Mouse (Mus musculus) CH12.LX (cell line): ENCODE results near the gene Gm11042. TPM values are rescaled to one million over a fixed set of nuclear protein-coding genes. Genes with fewer than 3 reads are reported as not detected.
A peak's percentile ranks its signal among the peaks of the same experiment; 100 is the strongest.

ENCODE experiments used
- DNase-seq: peaks from one replicate; pipeline ENCODE4 v3.0.0-alpha.2; 2013; ENCODE audit errors: extremely low read depth
- H3K27ac ChIP-seq: 2 replicates; pipeline ENCODE4 v1.5.1; 2012; ENCODE audit warnings: low read depth, mild to moderate bottlenecking, control low read depth, moderate library complexity; ENCODE audit not compliant: insufficient read depth
- H3K27me3 ChIP-seq: replicated peaks from 2 replicates; pipeline ENCODE3; 2012; ENCODE audit warnings: inconsistent platforms
- H3K36me3 ChIP-seq, 2 experiments: replicated peaks in 1 of 2; 2 replicates each; pipeline versions ENCODE3 to v1.6.1; 2012; ENCODE audit warnings: inconsistent platforms in 1 of 2, low read length in 1 of 2, mild to moderate bottlenecking in 1 of 2, mixed read lengths in 1 of 2, moderate library complexity in 1 of 2; ENCODE audit not compliant: control insufficient read depth in 1 of 2, insufficient read depth in 1 of 2
- H3K4me1 ChIP-seq, 2 experiments: 2 replicates each; pipeline ENCODE4 v1.6.1; 2012; ENCODE audit warnings: inconsistent platforms in 1 of 2, moderate library complexity in 1 of 2; ENCODE audit not compliant: insufficient read depth in 2 of 2, control insufficient read depth in 1 of 2
- H3K4me2 ChIP-seq: 2 replicates; pipeline ENCODE4 v1.6.1; 2012; ENCODE audit warnings: low read depth, mild to moderate bottlenecking, control low read depth; ENCODE audit not compliant: poor library complexity, insufficient read depth, severe bottlenecking
- H3K4me3 ChIP-seq, 3 experiments: fragments of 150-350 bp in 1 of 3; sonication (generic) in 1 of 3; replicated peaks in 1 of 3; 2 replicates each; pipeline versions ENCODE3 to v1.5.1; 2011 to 2012; ENCODE audit warnings: low read depth in 2 of 3, low read length in 2 of 3, mild to moderate bottlenecking in 2 of 3, moderate library complexity in 2 of 3, control low read depth in 1 of 3, improper control_type of control experiment in 1 of 3, inconsistent platforms in 1 of 3, mixed read lengths in 1 of 3; ENCODE audit not compliant: poor library complexity in 1 of 3
- H3K79me2 ChIP-seq: replicated peaks from 2 replicates; pipeline ENCODE4 v1.6.1; 2012; ENCODE audit warnings: mild to moderate bottlenecking, moderate library complexity; ENCODE audit not compliant: control insufficient read depth, poor library complexity, insufficient read depth, severe bottlenecking; ENCODE audit errors: extremely low read depth
- H3K9ac ChIP-seq: 2 replicates; pipeline ENCODE4 v1.6.1; 2012; ENCODE audit warnings: low read depth, mild to moderate bottlenecking, control low read depth, moderate library complexity; ENCODE audit not compliant: insufficient read depth
- H3K9me3 ChIP-seq: replicated peaks from 2 replicates; pipeline ENCODE3; 2012; ENCODE audit warnings: low read length, inconsistent platforms, mixed read lengths
- BHLHE40 ChIP-seq: IDR thresholded peaks from 2 replicates; pipeline ENCODE4 v1.6.1; 2011; ENCODE audit warnings: mild to moderate bottlenecking, low read depth, low read length, improper control_type of control experiment
- CHD1 ChIP-seq: IDR thresholded peaks from 2 replicates; pipeline ENCODE4 v1.6.1; 2012; ENCODE audit warnings: low read depth, low read length, improper control_type of control experiment, inconsistent platforms
- CTCF ChIP-seq, 2 experiments: IDR thresholded peaks in 1 of 2; conservative IDR thresholded peaks in 1 of 2; 2 replicates each; pipeline ENCODE4 v1.5.1; 2011 to 2012; ENCODE audit warnings: low read depth in 2 of 2, low read length in 2 of 2, improper control_type of control experiment in 1 of 2, inconsistent platforms in 1 of 2, mild to moderate bottlenecking in 1 of 2, moderate library complexity in 1 of 2
- ETS1 ChIP-seq: conservative IDR thresholded peaks from 2 replicates; pipeline ENCODE4 v1.6.1; 2012; ENCODE audit warnings: low read depth, mild to moderate bottlenecking, inconsistent platforms, low read length, improper control_type of control experiment, moderate library complexity
- HCFC1 ChIP-seq: IDR thresholded peaks from 2 replicates; pipeline ENCODE4 v1.6.1; 2012; ENCODE audit warnings: low read depth, mild to moderate bottlenecking, inconsistent platforms, low read length, improper control_type of control experiment
- IRF4 ChIP-seq: IDR thresholded peaks from 2 replicates; pipeline ENCODE4 v1.6.1; 2014; ENCODE audit warnings: low read depth, mild to moderate bottlenecking, inconsistent platforms, low read length, improper control_type of control experiment
- JUN ChIP-seq: IDR thresholded peaks from 2 replicates; pipeline ENCODE4 v1.6.1; 2011; ENCODE audit warnings: low read depth, mild to moderate bottlenecking, low read length, improper control_type of control experiment, moderate library complexity; ENCODE audit not compliant: insufficient read depth
- KAT2A ChIP-seq: IDR thresholded peaks from 2 replicates; pipeline ENCODE4 v1.6.1; 2012; ENCODE audit warnings: low read length, improper control_type of control experiment, inconsistent platforms; ENCODE audit not compliant: insufficient replicate concordance
- MAFK ChIP-seq: IDR thresholded peaks from 2 replicates; pipeline ENCODE4 v1.6.1; 2011; ENCODE audit warnings: low read length, improper control_type of control experiment; ENCODE audit not compliant: insufficient replicate concordance
- MAX ChIP-seq: IDR thresholded peaks from 2 replicates; pipeline ENCODE4 v1.6.1; 2011; ENCODE audit warnings: low read length, improper control_type of control experiment
- MAZ ChIP-seq: IDR thresholded peaks from 2 replicates; pipeline ENCODE4 v1.6.1; 2012; ENCODE audit warnings: low read depth, mild to moderate bottlenecking, inconsistent platforms, low read length, improper control_type of control experiment, moderate library complexity
- MXI1 ChIP-seq: IDR thresholded peaks from 2 replicates; pipeline ENCODE4 v1.6.1; 2011; ENCODE audit warnings: mild to moderate bottlenecking, low read depth, low read length, improper control_type of control experiment
- NELFE ChIP-seq: IDR thresholded peaks from 2 replicates; pipeline ENCODE4 v1.6.1; 2011; ENCODE audit warnings: low read depth, low read length, improper control_type of control experiment
- NRF1 ChIP-seq: IDR thresholded peaks from 2 replicates; pipeline ENCODE4 v1.6.1; 2014; ENCODE audit warnings: low read depth, mild to moderate bottlenecking, inconsistent platforms, low read length, improper control_type of control experiment, moderate library complexity
- POLR2A ChIP-seq: IDR thresholded peaks from 2 replicates; pipeline ENCODE4 v1.6.1; 2011; ENCODE audit warnings: low read depth, mild to moderate bottlenecking, improper control_type of control experiment, low read length
- RAD21 ChIP-seq: IDR thresholded peaks from 2 replicates; pipeline ENCODE4 v1.6.1; 2011; ENCODE audit warnings: low read depth, mild to moderate bottlenecking, low read length, improper control_type of control experiment, moderate library complexity
- TBP ChIP-seq: conservative IDR thresholded peaks from 2 replicates; pipeline ENCODE4 v1.6.1; 2011; ENCODE audit warnings: low read depth, low read length, improper control_type of control experiment
- UBTF ChIP-seq: IDR thresholded peaks from 2 replicates; pipeline ENCODE4 v1.6.1; 2012; ENCODE audit warnings: low read depth, mild to moderate bottlenecking, inconsistent platforms, low read length, improper control_type of control experiment, moderate library complexity
- ZC3H11A ChIP-seq: IDR thresholded peaks from 2 replicates; pipeline ENCODE4 v1.6.1; 2012; ENCODE audit warnings: low read depth, mild to moderate bottlenecking, inconsistent platforms, low read length, improper control_type of control experiment
- ZKSCAN1 ChIP-seq: IDR thresholded peaks from 2 replicates; pipeline ENCODE4 v1.6.1; 2012; ENCODE audit warnings: low read depth, inconsistent platforms, low read length, improper control_type of control experiment, borderline replicate concordance
- ZNF384 ChIP-seq: IDR thresholded peaks from 2 replicates; pipeline ENCODE4 v1.6.1; 2012; ENCODE audit warnings: low read depth, low read length, improper control_type of control experiment, inconsistent platforms
- dilution Hi-C: fragments of 300-500 bp; cut with MboI; formaldehyde crosslinking; loops from 2 replicates; pipeline ENCODE4 v1.14.3; 2020; ENCODE audit warnings: low sequenced_read_pairs; ENCODE audit not compliant: extremely low pct_unique_long_range_greater_than_20kb, extremely low pct_ligation_motif_present
- in situ Hi-C: fragments of 300-500 bp; cut with MboI; formaldehyde crosslinking; loops from 3 replicates; pipeline ENCODE4 v1.14.3; 2019; ENCODE audit warnings: low sequenced_read_pairs, low pct_ligation_motif_present, low pct_unique_long_range_greater_than_20kb, mixed read lengths
- polyA plus RNA-seq: library from polyadenylated mRNA; unstranded; fragments of >175 nt; gene quantifications from 2 replicates; pipeline ENCODE4 v1.2.1, GENCODE M21; 2012; ENCODE audit warnings: low read depth; ENCODE audit not compliant: insufficient read length
- total RNA-seq, 2 experiments: library from RNA; depleted of rRNA; stranded (reverse); fragments of 300-350 nt in 1 of 2; fragments of >200 nt in 1 of 2; gene quantifications; 2 replicates each; pipeline ENCODE4 v1.2.3; 2012 to 2014

Gene Gm11042
- total and polyA plus RNA-seq, 3 experiments, result not detected

DNA sequence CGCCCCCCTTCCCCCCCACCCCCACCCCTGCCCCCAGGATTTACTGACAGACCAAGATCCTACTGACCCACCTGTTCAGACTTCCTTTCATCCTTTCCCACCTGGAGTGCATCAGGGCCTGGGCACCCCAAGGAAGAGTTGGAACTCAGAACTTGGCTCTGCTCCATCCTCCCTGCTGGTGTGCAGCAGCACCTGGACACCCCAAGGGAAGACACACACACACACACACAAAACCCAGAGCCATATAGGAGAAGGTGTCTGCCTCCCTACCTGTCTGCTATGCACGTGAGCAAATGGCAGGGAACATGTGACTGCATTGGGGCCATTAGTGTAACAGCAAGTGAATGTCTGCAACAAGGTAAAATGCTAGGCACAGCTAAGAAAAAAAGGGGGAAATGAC, 973 bp downstream of the Gm11042 start:
- Histone ChIP-seq H3K36me3 (no peaks in the 10 kb centered on the region), H3K27me3 (no peaks in the 10 kb centered on the region), H3K9me3 (no peaks in the 10 kb centered on the region), H3K9ac (no peak overlapping the region), H3K4me1 (peaks cover 3% of the 10 kb centered on the region in 2 experiments; a peak in 3 of 4 replicates), H3K4me3 (no peak overlapping the region), H3K27ac (no peak overlapping the region), H3K79me2 (no peaks in the 10 kb centered on the region), H3K4me2 (no peak overlapping the region)
- dilution Hi-C loops, result no loop called here
- TF ChIP-seq BHLHE40 (peak; percentile 29; the same call in 1 of the 2 replicates), MAZ (no peak)
- in situ Hi-C loops, result loop anchor here (10.0 kb wide), 1 partner anchor 1080 kb away; no protein-coding TSS in a partner anchor
- DNase-seq, result no peak

DNA sequence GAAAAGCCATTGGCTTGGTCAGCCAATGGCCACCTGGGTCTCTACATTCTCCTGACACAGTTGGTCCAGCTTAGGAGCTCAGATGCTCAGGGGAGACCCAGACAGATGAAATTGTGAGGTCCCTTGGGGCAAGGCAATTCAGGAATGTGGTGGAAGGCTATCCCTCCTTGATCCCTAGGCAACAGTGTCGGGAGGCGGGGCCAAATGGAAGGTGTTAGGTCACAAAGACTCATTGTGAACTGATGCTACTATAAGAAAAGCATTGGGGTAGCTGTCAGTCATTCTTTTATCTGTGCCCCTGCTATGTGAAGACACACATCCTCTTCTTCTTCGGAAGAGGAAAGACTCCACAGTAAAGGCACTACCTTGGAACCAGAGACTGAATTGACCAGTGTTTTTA, 3.6 kb downstream of the Gm11042 start:
- Histone ChIP-seq H3K4me2 (no peak overlapping the region), H3K79me2 (no peaks in the 10 kb centered on the region), H3K27me3 (no peaks in the 10 kb centered on the region), H3K9me3 (no peaks in the 10 kb centered on the region), H3K9ac (no peak overlapping the region), H3K4me3 (no peak overlapping the region), H3K4me1 (peaks cover 0 to 3% of the 10 kb centered on the region in 2 experiments; a peak in 2 of 4 replicates), H3K27ac (no peak overlapping the region), H3K36me3 (no peaks in the 10 kb centered on the region)
- TF ChIP-seq JUN, result no peak
- no peak for TF ChIP-seq MXI1
- no peak for TF ChIP-seq NELFE
- no peak for TF ChIP-seq MAFK
- no peak for TF ChIP-seq IRF4
- no peak for TF ChIP-seq ZC3H11A
- no peak for TF ChIP-seq CHD1
- TF ChIP-seq KAT2A, result no peak
- TF ChIP-seq RAD21, result no peak
- no peak for TF ChIP-seq UBTF
- TF ChIP-seq CTCF (conservative IDR thresholded peaks at IDR 0.05 in 1 of 2, IDR thresholded peaks at IDR 0.05 in 1 of 2; ENCODE audit: low read depth in 2 of 2, low read length in 2 of 2), result no peak
- TF ChIP-seq NRF1, result no peak
- no peak for TF ChIP-seq HCFC1
- TF ChIP-seq ZKSCAN1, result no peak
- no peak for TF ChIP-seq POLR2A
- no peak for TF ChIP-seq TBP
- TF ChIP-seq ZNF384, result no peak
- no peak for TF ChIP-seq ETS1
- no peak for TF ChIP-seq MAX
- no peak for TF ChIP-seq BHLHE40
- no peak for DNase-seq
- dilution Hi-C loops, result no loop called here
- in situ Hi-C loops, result loop anchor here (10.0 kb wide), 1 partner anchor 1082 kb away; no protein-coding TSS in a partner anchor
